Mouse (Mus musculus) neural tube, postnatal 0 days (tissue): ENCODE measurements around the gene H2-T24. TPM values are rescaled to one million over a fixed set of nuclear protein-coding genes. Genes with fewer than 3 reads are reported as not detected.
A peak's percentile ranks its signal among the peaks of the same experiment; 100 is the strongest.

Experiments used
- microRNA counts: library from miRNA; unstranded; fragments of <30 nt; microRNA quantifications from one replicate; lab custom pipeline; 2015
- microRNA-seq: library from miRNA; unstranded; fragments of <30 nt; microRNA quantifications from one replicate; pipeline ENCODE4, GENCODE M21; 2016
- polyA plus RNA-seq: library from polyadenylated mRNA; unstranded; fragments of >200 nt; fragmentation: Nextera tagmentation; extraction: Ambion mirVana; gene quantifications from 2 replicates; pipeline ENCODE4 v1.2.1, GENCODE M21; 2015

Gene H2-T24
- polyA plus RNA-seq, result 9.3 and 11.4 TPM in 2 replicates

DNA sequence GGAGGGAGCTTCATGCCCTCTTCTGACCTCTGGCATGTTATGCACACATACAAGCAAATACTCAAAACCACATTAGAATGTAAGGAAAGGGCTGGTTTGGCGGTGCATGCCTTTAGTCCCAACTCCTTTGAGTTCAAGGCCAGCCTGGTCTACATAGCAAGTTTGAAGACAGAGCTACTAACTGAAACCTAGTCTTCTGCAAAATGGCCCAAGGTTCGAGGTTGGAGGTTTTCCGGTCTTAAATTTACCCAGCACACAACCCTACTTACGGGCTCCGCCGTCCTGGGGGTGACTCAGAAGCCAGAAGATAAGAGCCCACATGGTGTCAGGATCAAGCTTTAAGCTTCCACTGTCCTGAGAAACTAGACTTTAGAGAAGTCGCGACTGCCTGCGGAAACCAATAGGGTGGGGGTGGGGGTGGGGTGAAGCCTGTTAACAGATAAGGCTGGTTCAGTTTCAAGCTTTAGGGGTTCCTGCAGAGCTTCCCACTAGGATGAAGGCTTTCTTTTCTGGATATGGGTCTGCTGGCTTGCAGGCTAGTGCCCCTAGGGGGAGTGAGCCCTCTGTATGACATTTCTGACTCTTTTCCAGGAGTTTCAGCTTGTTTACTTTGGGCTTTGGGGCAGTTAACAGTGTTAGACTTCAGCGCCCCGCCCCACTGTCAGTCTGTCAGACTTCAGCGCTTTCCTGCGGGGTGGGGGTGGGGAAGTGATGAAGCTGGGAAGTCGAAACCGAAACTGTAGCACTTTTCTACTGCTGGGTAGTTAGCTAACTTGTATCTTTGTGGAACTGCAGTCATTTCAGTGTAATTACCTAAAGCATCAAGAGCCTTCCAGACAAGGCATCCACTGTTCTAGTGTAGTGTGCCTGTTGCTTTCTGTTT is at the start of gene H2-T24:
Gene H2-T24 (minus strand): TSS at position 370 of the 883 bp plus-strand sequence.

DNA sequence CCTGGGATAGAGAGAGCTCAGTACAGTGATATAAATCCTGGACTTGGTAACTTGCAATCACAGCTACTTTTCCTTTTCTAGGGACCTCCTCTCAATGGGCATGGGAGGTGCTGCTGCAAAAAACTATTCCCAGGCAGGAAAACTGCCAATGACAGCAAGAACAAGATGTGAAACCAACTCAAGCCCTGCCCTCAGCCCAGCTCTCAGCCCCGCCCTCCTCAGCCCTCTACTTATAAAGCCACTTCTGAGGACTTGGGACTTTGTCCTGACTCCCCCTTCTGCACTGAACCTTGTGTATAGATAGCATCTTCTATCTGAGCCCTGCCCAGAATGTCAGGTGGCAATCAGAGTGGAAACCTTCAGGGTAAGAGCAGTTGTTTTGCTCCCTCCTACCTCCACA is 38.0 kb upstream of the H2-T24 start, which contains the start of gene Gm11127:
Gene Gm11127 (minus strand): TSS at position 10 of the 400 bp plus-strand sequence.

DNA sequence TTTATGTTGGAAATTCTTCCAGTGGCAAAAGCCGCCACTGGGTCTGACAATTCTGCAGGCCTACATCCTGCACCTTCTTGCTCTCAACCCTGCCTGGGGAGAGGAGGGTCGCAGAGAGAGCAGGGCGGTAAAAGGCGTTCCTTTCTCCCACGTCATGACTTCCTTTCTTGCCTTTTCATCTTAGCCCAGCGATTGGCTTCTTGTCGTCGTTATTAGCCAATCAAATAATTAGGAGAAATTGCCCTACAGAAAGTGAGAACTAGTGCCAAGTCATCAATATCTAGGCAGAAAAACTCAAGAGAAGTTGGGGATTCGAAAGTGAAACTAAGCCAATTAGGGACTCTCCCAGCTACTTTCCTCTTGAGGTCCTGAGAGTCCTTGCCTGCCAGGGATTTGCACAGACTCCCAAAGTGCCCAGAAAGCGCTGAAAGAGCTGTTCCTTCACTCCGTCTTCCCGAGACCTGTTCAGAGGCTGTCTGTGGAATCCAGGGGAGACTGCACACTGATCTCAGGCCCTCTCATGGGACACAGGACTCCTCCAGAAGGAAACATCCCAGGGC is 22.3 kb upstream of the H2-T24 start, which contains the start of the genes H2-T22 and Gm6034:
Gene H2-T22 (minus strand): TSS at position 138 of the 560 bp plus-strand sequence.
Gene Gm6034 (plus strand): TSS at position 352 of the 560 bp plus-strand sequence.

DNA sequence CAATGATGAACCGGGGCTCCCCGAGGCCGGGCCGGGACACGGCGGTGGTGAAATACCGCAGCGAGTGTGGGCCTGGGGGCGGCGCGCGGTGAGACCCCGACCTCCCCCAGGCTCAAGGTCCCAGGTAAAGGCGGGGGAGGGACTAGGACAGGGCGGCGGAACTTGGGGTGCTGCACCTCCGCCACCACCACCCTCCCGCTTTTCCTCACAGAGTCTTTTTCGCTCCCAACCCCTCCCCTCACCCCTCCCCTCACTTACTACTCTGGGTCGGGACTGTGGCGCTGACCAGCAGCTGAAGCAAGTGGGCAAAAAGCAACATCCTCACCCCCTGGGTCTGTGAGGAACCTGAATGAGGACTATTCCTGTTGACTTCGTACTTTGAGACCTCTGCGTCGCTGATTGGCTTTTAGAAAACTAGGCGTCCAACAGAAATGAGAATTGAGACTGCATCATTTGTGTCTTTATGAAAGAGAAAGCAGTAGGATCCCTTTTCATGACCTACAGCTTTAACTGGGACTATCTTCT is 12.1 kb upstream of the H2-T24 start, which contains the start of gene H2-T23:
Gene H2-T23 (minus strand): TSS at position 505 of the 525 bp plus-strand sequence.

DNA sequence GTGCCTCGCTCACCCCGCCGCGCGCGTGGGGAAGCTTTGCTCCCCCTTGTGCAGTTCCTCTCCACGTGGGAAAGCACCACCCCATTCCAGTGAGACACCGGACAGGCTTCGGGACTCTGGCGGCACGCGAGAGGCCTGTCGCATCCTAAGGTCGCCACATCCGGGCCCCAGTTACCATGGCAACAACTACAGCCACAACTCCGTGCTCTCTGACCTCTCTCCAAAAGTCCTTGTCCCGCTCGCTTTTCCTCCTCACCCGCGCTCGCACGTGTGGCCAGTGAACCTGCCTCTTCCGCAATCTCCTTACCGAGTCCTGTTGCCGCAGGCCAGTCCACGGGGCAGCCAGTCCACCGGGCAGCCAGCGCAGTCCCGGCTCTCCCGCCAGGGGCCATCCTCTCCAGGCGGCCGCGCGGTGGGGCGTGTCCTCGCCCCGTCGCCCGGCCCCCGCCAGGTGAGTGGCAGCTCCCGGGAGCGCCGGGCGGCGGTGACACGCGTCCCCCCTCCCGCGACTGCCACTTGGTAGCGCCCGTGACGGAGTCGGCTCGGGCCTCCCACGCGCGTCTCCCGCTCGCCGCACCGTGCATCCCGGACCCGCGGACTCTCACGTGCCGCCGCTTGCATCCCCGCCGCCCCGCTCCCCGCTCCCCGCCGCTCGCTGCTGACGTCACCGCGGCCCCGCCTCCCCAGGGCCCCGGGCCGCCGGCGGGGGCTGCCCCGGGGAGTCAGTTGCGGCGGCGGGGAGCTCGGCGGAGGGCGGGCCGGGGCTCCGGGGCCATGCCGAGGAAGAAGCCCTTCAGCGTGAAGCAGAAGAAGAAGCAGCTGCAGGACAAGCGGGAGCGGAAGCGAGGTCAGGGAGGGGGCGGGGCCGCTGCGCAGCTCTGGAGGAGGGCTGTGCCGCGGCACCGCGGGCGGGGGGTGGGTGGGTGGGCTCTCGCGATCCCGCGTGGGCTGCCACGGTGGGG is 40.7 kb downstream of the H2-T24 start, which contains the start of the genes Gnl1 and Prr3:
Gene Gnl1 (plus strand): TSS at position 451 of the 962 bp plus-strand sequence.
Gene Prr3 (minus strand): TSS at position 836 of the 962 bp plus-strand sequence.

DNA sequence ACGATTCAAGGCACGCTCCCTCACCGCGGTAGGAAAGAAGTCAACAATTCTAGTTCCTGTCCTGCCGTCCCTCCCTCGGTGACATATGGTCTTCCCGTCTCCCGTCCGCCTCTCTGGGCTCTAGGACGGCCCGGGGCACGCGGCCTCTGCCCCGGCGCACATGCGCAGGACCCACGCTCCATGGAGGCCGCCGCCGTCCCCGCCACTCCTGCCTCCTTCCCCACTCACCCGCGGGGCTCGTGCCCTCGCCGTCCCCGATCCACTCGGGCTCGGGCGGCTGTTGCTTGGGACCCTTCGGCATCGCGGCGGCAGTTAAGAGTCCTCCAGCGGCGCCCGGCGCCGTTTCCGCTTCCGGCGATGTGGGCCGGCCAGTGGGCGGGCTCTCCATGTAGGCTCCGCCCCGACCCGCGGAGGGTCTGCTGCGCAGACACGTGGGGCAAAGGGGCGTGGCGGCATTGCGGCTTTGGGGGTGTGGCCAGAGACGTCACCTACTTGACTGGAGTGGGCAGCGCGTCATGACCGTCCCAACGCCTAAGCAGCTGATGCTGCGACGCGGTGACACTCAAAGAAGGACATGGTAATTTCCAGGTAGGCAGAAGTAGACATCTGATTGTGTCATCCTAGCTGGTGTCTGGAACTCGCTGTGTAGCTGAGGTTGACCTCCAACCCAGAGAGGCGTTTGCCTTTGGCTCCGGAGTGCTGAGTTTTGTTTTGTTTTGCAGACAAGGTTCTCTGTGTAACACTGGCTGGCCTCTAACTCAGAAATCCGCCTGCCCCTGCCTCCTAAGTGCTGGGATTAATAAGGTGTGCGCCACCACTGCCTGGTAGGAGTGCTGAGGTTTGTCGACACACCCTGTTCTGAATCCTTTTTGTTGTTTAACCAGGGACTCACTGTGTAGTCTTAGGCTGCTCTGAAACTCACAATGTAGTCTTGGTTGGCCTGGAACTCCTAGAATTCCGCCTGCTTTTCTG is 50.7 kb downstream of the H2-T24 start, which contains the start of gene Abcf1:
Gene Abcf1 (minus strand): TSS at position 344 of the 972 bp plus-strand sequence.

MicroRNAs encoded within 50 kb of the gene (microRNA counts, 519-probe panel; counts per million panel counts)
- 40.5 counts per million for microRNA mmu-miR-877 (lab: Ali Mortazavi, UCI)

Small RNA genes lying within 50 kb of the gene (microRNA-seq; reads per million reads assigned to microRNA genes)
- 103 reads per million, percentile 44 among the genes with 10 or more reads in this experiment for gene Mir877

Other genes with a start within 250 kb of the H2-T24 start
- gene Ier3, start 198.9 kb downstream of the H2-T24 start, polyA plus RNA-seq, result 24.1 and 25.1 TPM in 2 replicates
- 167 and 180 TPM in 2 replicates for gene Flot1, start 197.3 kb downstream of the H2-T24 start, polyA plus RNA-seq
- gene Tubb5, start 182.3 kb downstream of the H2-T24 start, polyA plus RNA-seq, result 1,086 and 1,211 TPM in 2 replicates
- gene Mdc1, start 179.0 kb downstream of the H2-T24 start, polyA plus RNA-seq, result 3.8 and 4.1 TPM in 2 replicates
- gene Nrm, start 159.2 kb downstream of the H2-T24 start, polyA plus RNA-seq, result 18.0 and 21.8 TPM in 2 replicates
- gene Ppp1r18, start 155.0 kb downstream of the H2-T24 start, polyA plus RNA-seq, result 17.5 and 17.9 TPM in 2 replicates
- 19.4 and 23.2 TPM in 2 replicates for gene Dhx16, start 140.7 kb downstream of the H2-T24 start, polyA plus RNA-seq
- gene 2310061I04Rik, start 123.1 kb downstream of the H2-T24 start, polyA plus RNA-seq, result 80.1 and 91.3 TPM in 2 replicates
- gene Atat1, start 110.5 kb downstream of the H2-T24 start, polyA plus RNA-seq, result 169 and 211 TPM in 2 replicates
- 73.6 and 78.3 TPM in 2 replicates for gene Mrps18b, start 104.2 kb downstream of the H2-T24 start, polyA plus RNA-seq
- 22.9 and 25.5 TPM in 2 replicates for gene Ppp1r10, start 104.1 kb downstream of the H2-T24 start, polyA plus RNA-seq
- gene Abcf1, start 50.8 kb downstream of the H2-T24 start, polyA plus RNA-seq, result 79.4 and 88.1 TPM in 2 replicates
- gene Gnl1, start 40.7 kb downstream of the H2-T24 start, polyA plus RNA-seq, result 86.7 and 86.9 TPM in 2 replicates
- gene Prr3, start 40.3 kb downstream of the H2-T24 start, polyA plus RNA-seq, result 67.0 and 74.1 TPM in 2 replicates
- gene H2-T23, start 12.3 kb upstream of the H2-T24 start, polyA plus RNA-seq, result 10.9 and 11.1 TPM in 2 replicates
- 10.3 and 10.9 TPM in 2 replicates for gene H2-T22, start 22.2 kb upstream of the H2-T24 start, polyA plus RNA-seq
- gene Gm6034, start 22.4 kb upstream of the H2-T24 start, polyA plus RNA-seq, result not detected in 2 replicates
- not detected in 2 replicates for gene Gm11127, start 37.8 kb upstream of the H2-T24 start, polyA plus RNA-seq
- not detected in 2 replicates for gene Gm19684, start 101.1 kb upstream of the H2-T24 start, polyA plus RNA-seq
- not detected in 2 replicates for gene Gm7030, start 108.9 kb upstream of the H2-T24 start, polyA plus RNA-seq
- not detected in 2 replicates for gene Gm8909, start 148.0 kb upstream of the H2-T24 start, polyA plus RNA-seq
- not detected in 2 replicates for gene H2-T3, start 169.7 kb upstream of the H2-T24 start, polyA plus RNA-seq
- 171 and 174 TPM in 2 replicates for gene Rpp21, start 237.5 kb upstream of the H2-T24 start, polyA plus RNA-seq